Mouse (Mus musculus): ENCODE results near the gene Sec11a.
A peak's percentile ranks its signal among the peaks of the same experiment; 100 is the strongest.

Gene Sec11a

DNA sequence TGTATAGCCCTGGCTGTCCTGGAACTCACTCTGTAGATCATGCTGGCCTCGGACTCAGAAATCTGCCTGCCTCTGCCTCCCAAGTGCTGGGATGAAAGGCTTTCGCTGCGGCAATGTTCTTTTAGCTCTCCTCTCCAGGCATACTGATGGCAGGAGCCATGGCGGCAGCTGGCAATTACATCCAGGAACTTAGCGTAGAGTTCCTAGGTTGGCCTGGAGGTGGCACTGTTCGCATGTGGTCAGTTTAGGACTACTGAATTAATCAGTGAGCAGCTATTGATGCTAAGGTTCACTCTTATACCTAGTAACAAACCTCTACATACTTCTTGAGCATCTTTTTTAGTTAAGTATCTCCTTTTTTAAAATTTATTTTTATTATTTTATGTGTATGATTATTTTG is 90.4 kb downstream of the Sec11a start:
- peak; percentile 42 for DNase-seq (ENCODE audit: inconsistent ontology term)

- peak; percentile 67 for DNase-seq (ENCODE audit: inconsistent ontology term)
Observed at GRCm38 (mm10) chr7:80855316-80855715, 92.3 kb downstream of the Sec11a start.

All from Muller cell, postnatal 12 days (primary cell).